Mouse (Mus musculus): ENCODE results near the gene Cd34. TPM values are rescaled to one million over a fixed set of nuclear protein-coding genes. Genes with fewer than 3 reads are reported as not detected.

The Cd34 gene
- total and polyA plus RNA-seq, 3 experiments = 0.14 TPM; not detected in 2

GRCm38 (mm10) chr1:194895287-194895686 is 43.3 kb upstream of the Cd34 start:
- Histone ChIP-seq H3K4me3 (ENCODE audit: control insufficient read depth in 1 of 2, insufficient read depth in 1 of 2, low read depth in 2 of 2, low read length in 2 of 2) (no peak overlapping the region), H3K27ac (ENCODE audit: control insufficient read depth, low read depth, low read length) (no peak overlapping the region), H3K9me3 (replicated peaks; ENCODE audit: insufficient read depth, low read length) (no peaks in the 10 kb centered on the region), H3K27me3 (ENCODE audit: control insufficient read depth in 1 of 2, insufficient read depth in 2 of 2, low read length in 2 of 2) (no peaks in the 10 kb centered on the region), H3K79me2 (ENCODE audit: control insufficient read depth, insufficient read depth, low read length, poor library complexity) (no peaks in the 10 kb centered on the region), H3K4me1 (ENCODE audit: control insufficient read depth in 1 of 2, insufficient read depth in 2 of 2, low read length in 2 of 2) (peaks cover 2% of the 10 kb centered on the region in 2 experiments; a peak in 3 of 4 replicates), H3K9ac (ENCODE audit: control insufficient read depth, low read depth, low read length, poor library complexity, severe bottlenecking) (no peak overlapping the region), H3K36me3 (ENCODE audit: control insufficient read depth in 1 of 2, insufficient read depth in 2 of 2, low read length in 2 of 2) (peaks cover 0 to 6% of the 10 kb centered on the region in 2 experiments; a peak in 2 of 4 replicates)
- no peak for TF ChIP-seq TCF12 (IDR thresholded peaks at IDR 0.05; ENCODE audit: low read depth, low read length)
- no peak for TF ChIP-seq POLR2A (IDR thresholded peaks at IDR 0.05; ENCODE audit: control insufficient read depth in 1 of 2, insufficient read depth in 1 of 2, low read depth in 1 of 2, low read length in 2 of 2, poor library complexity in 1 of 2)
- no peak for TF ChIP-seq GABPA (IDR thresholded peaks at IDR 0.05; ENCODE audit: low read depth, low read length)
- no peak for TF ChIP-seq CHD1 (IDR thresholded peaks at IDR 0.05; ENCODE audit: low read depth, low read length)
- TF ChIP-seq MAZ (IDR thresholded peaks at IDR 0.05; ENCODE audit: low read depth, low read length) = no peak
- no peak for TF ChIP-seq GATA1 (IDR thresholded peaks at IDR 0.05; ENCODE audit: low read depth, low read length)
- no peak for TF ChIP-seq POLR2AphosphoS5 (IDR thresholded peaks at IDR 0.05; ENCODE audit: borderline replicate concordance, low read depth, low read length)
- TF ChIP-seq ZMIZ1 (IDR thresholded peaks at IDR 0.05; ENCODE audit: low read depth, low read length) = no peak
- no peak for TF ChIP-seq NRF1 (IDR thresholded peaks at IDR 0.05; ENCODE audit: insufficient read depth, low read depth, low read length, poor library complexity, severe bottlenecking)
- no peak for TF ChIP-seq RAD21 (IDR thresholded peaks at IDR 0.05; ENCODE audit: low read depth, low read length)
- DNase-seq (ENCODE audit: low read depth, low spot score) = no peak

GRCm38 (mm10) chr1:194901075-194901474 is 37.5 kb upstream of the Cd34 start:
- TF ChIP-seq GATA1 (IDR thresholded peaks at IDR 0.05; ENCODE audit: low read depth, low read length) = peak; percentile 86
- no peak for TF ChIP-seq MAZ (IDR thresholded peaks at IDR 0.05; ENCODE audit: low read depth, low read length)
- peak; percentile 84 for TF ChIP-seq ZNF384 (IDR thresholded peaks at IDR 0.05; ENCODE audit: low read depth, low read length)
- no peak for TF ChIP-seq HCFC1 (IDR thresholded peaks at IDR 0.05; ENCODE audit: low read depth, low read length)
- TF ChIP-seq MYC (IDR thresholded peaks at IDR 0.05; ENCODE audit: low read depth, low read length) = peak; percentile 20; the same call in 1 of the 2 replicates
- TF ChIP-seq MEF2A (IDR thresholded peaks at IDR 0.05; ENCODE audit: extremely low read depth, insufficient replicate concordance, low read depth, low read length, poor library complexity, severe bottlenecking) = no peak
- TF ChIP-seq MAX (IDR thresholded peaks at IDR 0.05; ENCODE audit: low read length) = no peak
- peak; percentile 48; the same call in 1 of the 2 replicates for TF ChIP-seq SIN3A (IDR thresholded peaks at IDR 0.05; ENCODE audit: low read length)
- peak; percentile 71 to 88 for TF ChIP-seq EP300 (IDR thresholded peaks at IDR 0.05; ENCODE audit: low read depth in 1 of 2, low read length in 2 of 2)
- peak; percentile 42 for TF ChIP-seq RCOR1 (IDR thresholded peaks at IDR 0.05; ENCODE audit: low read depth, low read length)
- peak; percentile 22; the same call in 1 of the 2 replicates for TF ChIP-seq MAFK (IDR thresholded peaks at IDR 0.05; ENCODE audit: borderline replicate concordance, low read depth, low read length)
- TF ChIP-seq ZMIZ1 (IDR thresholded peaks at IDR 0.05; ENCODE audit: low read depth, low read length) = no peak
- peak; percentile 70; the same call in 1 of the 2 replicates for TF ChIP-seq ELF1 (IDR thresholded peaks at IDR 0.05; ENCODE audit: low read depth, low read length)
- TF ChIP-seq KAT2A (conservative IDR thresholded peaks at IDR 0.05; ENCODE audit: low read depth, low read length) = no peak
- no peak for TF ChIP-seq CTCF (IDR thresholded peaks at IDR 0.05 in 2 of 3, conservative IDR thresholded peaks at IDR 0.05 in 1 of 3; ENCODE audit: control insufficient read depth in 1 of 3, insufficient read depth in 1 of 3, low read depth in 2 of 3, low read length in 3 of 3, poor library complexity in 1 of 3, severe bottlenecking in 1 of 3)
- no peak for TF ChIP-seq GABPA (IDR thresholded peaks at IDR 0.05; ENCODE audit: low read depth, low read length)
- peak; percentile 68; the same call in 1 of the 2 replicates for TF ChIP-seq TBP (IDR thresholded peaks at IDR 0.05; ENCODE audit: low read depth, low read length)
- peak overlapping the region in 1 of 2 experiments; percentile 5; a peak in 2 of 4 replicates for H3K4me3 ChIP-seq (ENCODE audit: control insufficient read depth in 1 of 2, insufficient read depth in 1 of 2, low read depth in 2 of 2, low read length in 2 of 2)
- peaks cover 8 to 12% of the 10 kb centered on the region in 2 experiments for H3K4me1 ChIP-seq (ENCODE audit: control insufficient read depth in 1 of 2, insufficient read depth in 2 of 2, low read length in 2 of 2)
- H3K27me3 ChIP-seq (ENCODE audit: control insufficient read depth in 1 of 2, insufficient read depth in 2 of 2, low read length in 2 of 2) = no peaks in the 10 kb centered on the region; a peak in 1 of 4 replicates
- DNase-seq (ENCODE audit: low read depth, low spot score) = peak; percentile 72
- H3K27ac ChIP-seq (ENCODE audit: control insufficient read depth, low read depth, low read length) = no peak overlapping the region; the same call in 1 of the 2 replicates
- no peaks in the 10 kb centered on the region for H3K79me2 ChIP-seq (ENCODE audit: control insufficient read depth, insufficient read depth, low read length, poor library complexity)
- peaks cover 0 to 16% of the 10 kb centered on the region in 2 experiments; a peak in 2 of 4 replicates for H3K36me3 ChIP-seq (ENCODE audit: control insufficient read depth in 1 of 2, insufficient read depth in 2 of 2, low read length in 2 of 2)
- no peak overlapping the region for H3K9ac ChIP-seq (ENCODE audit: control insufficient read depth, low read depth, low read length, poor library complexity, severe bottlenecking)
- H3K9me3 ChIP-seq (replicated peaks; ENCODE audit: insufficient read depth, low read length) = no peaks in the 10 kb centered on the region

Measured in MEL (cell line).